Mouse (Mus musculus) heart, postnatal 10 days (tissue): ENCODE results near the gene Luc7l3. TPM values are rescaled to one million over a fixed set of nuclear protein-coding genes. Genes with fewer than 3 reads are reported as not detected.
"Not testable (repeated sequence)": the region's sequence is repeated elsewhere in the genome, so short reads cannot be mapped to it uniquely, and the experiment has no call there.

Source experiments
- DNase-seq, 2 experiments: peaks; one replicate each; pipeline ENCODE4 v3.0.0; 2021
- intact Hi-C: fragments of 180-260 bp; cut with DNase I; formaldehyde crosslinking; loops from one replicate; pipeline ENCODE4 v1.15.1; 2025
- total RNA-seq, 2 experiments: library from RNA; stranded (reverse); gene quantifications; 2 replicates each; pipeline ENCODE4 v1.2.3; 2021

Luc7l3 gene
- total RNA-seq, 2 experiments from 2014 or later = 44.2 to 48.1 TPM

GRCm38 (mm10) chr11:94266155-94266554 is 55.6 kb downstream of the Luc7l3 start:
- intact Hi-C loops, DNase-seq: not testable (repeated sequence)

DNA sequence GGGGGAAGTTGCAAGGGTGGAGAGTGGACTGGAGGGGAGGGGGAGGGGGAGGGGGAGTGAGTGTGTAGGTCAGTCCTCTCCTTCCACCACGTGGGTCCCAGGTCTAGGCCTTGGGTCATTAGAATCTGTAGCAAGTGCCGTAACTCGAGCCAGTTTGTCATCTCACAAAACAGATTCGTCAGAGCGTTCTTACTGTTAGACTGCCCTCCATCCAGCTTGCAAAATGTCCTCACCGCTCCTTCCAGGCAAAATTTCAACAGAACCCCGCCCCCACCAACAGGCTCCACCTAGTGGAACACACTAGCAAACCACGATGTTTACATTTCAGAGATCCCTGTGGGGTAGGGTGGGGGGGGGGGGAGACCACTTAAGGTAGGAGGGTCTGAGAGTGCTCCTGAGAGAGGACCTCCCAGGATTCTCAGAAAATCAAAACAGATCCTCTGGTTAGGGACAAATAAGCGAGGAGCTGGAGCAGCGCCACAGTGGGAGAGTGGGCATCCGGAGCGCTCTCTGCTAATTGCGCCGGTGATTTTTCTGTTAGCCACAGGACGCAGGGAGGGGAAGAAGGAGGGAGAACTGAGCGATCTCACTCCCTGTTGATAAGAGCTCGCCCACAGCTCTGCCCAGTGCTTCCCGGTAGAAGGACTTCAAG is 56.5 kb downstream of the Luc7l3 start:
- intact Hi-C loops = no loop called here

DNA sequence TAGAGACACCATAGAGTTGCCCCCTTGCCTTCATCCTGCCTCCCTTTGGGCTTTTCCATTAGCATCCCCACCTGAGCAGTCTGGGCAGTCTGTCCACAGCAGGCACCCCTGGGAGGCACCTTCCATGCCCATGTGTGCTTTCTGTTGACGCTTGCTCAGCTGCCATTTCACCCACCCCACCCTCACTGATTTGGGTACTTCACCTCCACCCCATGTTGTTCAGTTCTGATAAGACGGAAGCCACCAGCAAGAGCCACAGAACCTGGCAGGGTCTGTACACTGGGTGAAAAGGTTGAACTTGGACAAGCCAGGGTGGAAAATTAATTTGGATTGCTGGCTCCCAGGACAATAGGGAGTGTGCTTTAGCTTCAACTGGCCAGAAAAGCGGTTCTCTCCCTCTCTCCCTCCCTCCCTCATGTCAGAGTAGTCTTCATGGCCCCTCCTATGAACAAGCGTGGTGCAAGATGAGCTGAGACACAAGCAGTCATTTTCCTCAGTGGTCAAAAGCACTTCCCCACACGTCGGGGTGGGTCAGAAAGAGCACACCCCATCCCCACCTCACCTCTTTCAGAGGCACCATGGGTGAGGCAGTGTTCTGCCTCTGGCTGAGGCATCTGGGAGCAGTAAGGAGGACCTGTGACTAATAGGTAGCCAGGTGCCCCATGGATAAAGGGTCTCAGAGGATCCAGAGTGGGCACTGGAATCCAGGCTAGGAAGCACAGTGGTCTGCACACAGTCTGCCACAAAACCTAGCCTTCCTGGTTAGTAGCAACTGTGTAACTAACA is 60.0 kb downstream of the Luc7l3 start:
- no peak for DNase-seq
- intact Hi-C loops = no loop called here

More for the DNA sequence above, 56.5 kb downstream of the Luc7l3 start:
- peak; percentile 68 to 82 for DNase-seq

DNA sequence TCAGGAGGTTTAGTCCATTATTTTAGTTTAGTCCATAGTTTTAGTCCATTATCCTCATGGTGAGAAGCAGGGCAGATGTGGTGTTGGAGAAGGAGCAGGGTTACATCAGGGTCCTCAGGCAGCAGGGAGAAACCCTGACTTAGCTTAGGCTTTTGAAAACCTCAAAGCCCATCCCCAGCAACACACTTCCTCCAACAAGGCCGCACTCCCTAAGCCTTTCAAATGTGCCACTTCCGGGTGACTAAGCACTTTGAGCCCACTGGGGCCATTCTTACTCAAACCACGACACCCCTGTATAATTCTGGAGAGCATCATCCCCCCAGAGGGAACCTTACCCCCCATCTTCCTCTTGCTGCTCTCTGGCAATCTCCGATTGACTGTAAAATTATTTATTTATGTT is 62.0 kb downstream of the Luc7l3 start:
- no peak for DNase-seq

GRCm38 (mm10) chr11:94257987-94258386 is 63.8 kb downstream of the Luc7l3 start:
- intact Hi-C loops = no loop called here
- DNase-seq = peak; percentile 55 to 62

More for the DNA sequence above, 62.0 kb downstream of the Luc7l3 start:
- intact Hi-C loops = no loop called here

DNA sequence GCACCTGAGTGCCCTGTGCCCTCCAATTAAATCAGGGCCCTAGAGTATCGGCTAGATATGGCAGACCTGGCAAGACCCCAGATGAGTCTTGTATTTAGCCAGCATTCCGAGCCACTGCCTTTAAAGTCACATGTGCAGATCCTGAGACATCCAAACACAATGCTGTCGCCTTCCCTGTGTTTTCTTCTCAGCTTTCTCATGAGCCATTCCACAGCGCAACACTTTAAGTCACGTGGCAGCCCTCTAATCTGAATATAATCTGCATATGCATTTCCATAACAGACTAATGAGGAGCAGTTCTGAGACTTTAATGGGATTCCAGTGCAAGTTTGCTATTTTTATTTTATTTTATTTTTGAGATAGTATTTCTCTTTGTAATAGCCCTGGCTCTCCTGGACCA is 66.1 kb downstream of the Luc7l3 start:
- intact Hi-C loops = no loop called here
- DNase-seq = no peak

- intact Hi-C loops = no loop called here
- DNase-seq = no peak
Measured at GRCm38 (mm10) chr11:94253691-94254090, 68.1 kb downstream of the Luc7l3 start.

DNA sequence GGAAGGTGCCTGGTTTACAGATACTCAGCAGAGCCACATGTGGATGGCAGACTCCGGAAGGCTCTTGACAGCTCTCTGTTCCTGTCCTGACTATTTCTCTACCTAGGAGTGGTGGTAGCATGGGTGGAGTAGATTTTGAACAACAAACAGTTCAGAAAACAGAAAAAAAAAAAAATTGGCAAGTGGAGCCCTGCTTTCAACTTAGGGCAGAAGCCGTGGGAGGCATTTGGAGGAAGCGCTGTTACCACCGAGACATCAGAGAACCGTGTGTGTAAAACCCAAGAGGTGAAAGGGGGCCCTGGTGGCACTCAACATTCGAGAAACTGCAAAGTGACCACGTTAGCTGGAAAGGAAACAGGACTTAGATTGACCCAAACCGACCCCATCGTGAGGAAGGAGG is 68.6 kb downstream of the Luc7l3 start:
- DNase-seq = no peak
- intact Hi-C loops = no loop called here

DNA sequence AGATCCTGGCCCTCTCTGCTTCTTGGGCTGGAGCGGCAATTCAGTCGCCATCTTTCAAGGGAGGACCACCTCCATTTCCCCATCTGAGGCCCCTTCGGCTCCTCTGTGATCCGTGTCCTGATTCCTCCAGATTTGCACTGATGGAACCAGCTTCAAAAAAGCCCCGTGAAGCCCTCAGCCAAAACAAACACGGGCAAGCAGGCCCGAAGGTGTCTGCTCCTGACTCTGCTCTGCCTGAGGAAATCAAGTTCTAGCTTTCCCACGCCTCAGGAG is 75.1 kb downstream of the Luc7l3 start:
- intact Hi-C loops = no loop called here
- no peak for DNase-seq

- intact Hi-C loops = no loop called here
- DNase-seq = no peak
Measured at GRCm38 (mm10) chr11:94245955-94246788, 75.6 kb downstream of the Luc7l3 start, which contains the start of gene Wfikkn2. Gene Wfikkn2, minus strand, starts transcription at chr11:94246005.

- DNase-seq = no peak
- intact Hi-C loops = no loop called here
Measured at GRCm38 (mm10) chr11:94244385-94244784, 77.4 kb downstream of the Luc7l3 start.

DNA sequence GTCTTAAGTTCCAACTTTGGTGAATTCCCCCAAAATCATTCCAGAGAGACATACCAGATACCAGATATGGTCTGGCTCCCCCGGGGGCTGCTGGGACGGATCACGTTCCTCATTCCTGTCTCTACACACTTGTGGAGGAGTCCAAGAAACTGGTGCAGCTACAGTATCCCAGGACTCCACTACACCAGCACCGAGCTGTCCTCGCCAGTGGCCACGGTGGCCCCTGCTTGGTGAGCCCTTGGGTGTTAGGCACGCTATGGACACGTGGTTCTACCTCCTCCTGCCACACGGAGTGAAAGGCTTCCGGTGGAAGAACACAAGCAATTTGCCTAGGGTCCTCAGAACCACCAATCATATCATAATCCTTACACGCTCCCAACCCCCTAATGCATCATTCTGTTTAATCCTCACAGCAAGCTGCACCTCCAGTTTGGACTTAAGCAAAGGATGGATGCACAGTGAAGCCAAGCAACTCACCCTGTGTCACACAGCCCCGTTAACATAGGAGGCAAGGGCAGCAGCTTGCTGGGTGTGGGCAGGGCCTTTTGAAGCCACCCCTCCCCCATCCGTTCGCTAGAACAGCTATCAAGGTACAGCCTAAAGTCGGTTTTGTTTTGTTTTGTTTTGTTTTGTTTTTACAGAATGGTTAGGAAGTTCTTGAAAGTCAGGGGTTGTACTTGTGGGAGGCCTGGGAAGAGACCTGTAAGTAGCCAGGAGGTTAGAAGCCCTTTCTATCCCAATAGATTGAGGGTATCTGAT is 78.2 kb downstream of the Luc7l3 start:
- intact Hi-C loops = no loop called here
- no peak for DNase-seq

GRCm38 (mm10) chr11:94242760-94243421 is 78.9 kb downstream of the Luc7l3 start:
- peak; percentile 49 to 53 for DNase-seq
- intact Hi-C loops = no loop called here

DNA sequence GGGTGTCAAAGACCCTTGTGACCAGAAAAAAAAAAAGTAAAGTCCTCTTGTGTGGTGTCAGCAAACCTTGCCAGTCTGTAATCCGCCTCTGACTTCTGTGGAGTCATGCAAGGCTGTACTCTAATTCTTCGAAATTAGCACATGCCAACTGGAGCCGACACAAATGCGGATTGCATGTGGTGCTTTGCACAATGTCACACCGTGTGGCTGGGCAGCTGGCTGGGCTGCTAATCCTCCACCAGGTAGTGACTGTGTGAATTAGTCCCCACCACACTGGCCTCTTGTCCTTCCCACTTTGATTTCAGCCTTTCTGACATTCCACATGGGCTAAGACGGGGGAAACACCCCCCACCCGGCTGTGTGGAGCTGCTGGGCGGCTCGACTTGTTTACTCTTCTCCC is 82.1 kb downstream of the Luc7l3 start:
- intact Hi-C loops = loop anchor here (10.0 kb wide), 1 partner anchor 165 kb away; no protein-coding TSS in a partner anchor
- no peak for DNase-seq

DNA sequence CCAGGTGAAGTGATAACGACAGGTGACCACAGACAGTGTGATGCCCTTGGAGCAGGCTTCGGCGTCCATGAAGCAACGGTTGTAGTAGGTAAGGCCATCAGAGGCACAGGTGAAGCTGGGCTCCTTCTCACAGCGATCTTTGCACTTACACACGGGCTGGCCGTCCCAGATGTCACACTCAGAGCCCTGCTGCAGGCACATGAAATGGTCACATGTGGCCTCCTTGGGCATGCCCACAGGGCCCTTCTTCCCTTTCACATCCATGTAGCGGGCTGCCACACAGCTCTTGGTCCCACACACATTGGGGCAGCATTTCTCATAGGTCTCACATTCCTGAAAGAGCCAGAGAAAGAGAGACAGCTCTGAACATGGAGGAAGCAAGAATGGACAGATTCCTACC is 83.0 kb downstream of the Luc7l3 start:
- DNase-seq = no peak
- intact Hi-C loops = loop anchor here (10.0 kb wide), 1 partner anchor 166 kb away; no protein-coding TSS in a partner anchor

Other genes with a start within 250 kb of the Luc7l3 start
- gene Tob1, start 110.5 kb downstream of the Luc7l3 start, total RNA-seq = 10 to 100 TPM; 67.4 to 81.0 TPM
- gene Wfikkn2, start 76.0 kb downstream of the Luc7l3 start, total RNA-seq = 1 to 10 TPM; 2.0 to 2.2 TPM
- not detected for gene Gm21885, start 40.1 kb downstream of the Luc7l3 start, total RNA-seq
- 100 to 1,000 TPM; 213 to 228 TPM for gene Ankrd40, start 6.0 kb upstream of the Luc7l3 start, total RNA-seq
- 1 to 10 TPM; 2.8 TPM for gene Abcc3, start 71.0 kb upstream of the Luc7l3 start, total RNA-seq
- gene Cacna1g, start 152.2 kb upstream of the Luc7l3 start, total RNA-seq = 10 to 100 TPM; 33.4 to 41.3 TPM
- gene Spata20, start 164.2 kb upstream of the Luc7l3 start, total RNA-seq = 1 to 10 TPM in 1 of 2 experiments, under 1 TPM in 1; 0.31 to 1.2 TPM
- gene Epn3, start 178.0 kb upstream of the Luc7l3 start, total RNA-seq = 10 to 100 TPM; 26.5 to 26.7 TPM
- gene Mycbpap, start 199.8 kb upstream of the Luc7l3 start, total RNA-seq = 1 to 10 TPM; 3.9 to 4.9 TPM
- gene Rsad1, start 227.3 kb upstream of the Luc7l3 start, total RNA-seq = 10 to 100 TPM in 1 of 2 experiments, 1 to 10 TPM in 1; 9.8 to 10.2 TPM
- under 1 TPM; 0.74 TPM for gene Chad, start 243.1 kb upstream of the Luc7l3 start, total RNA-seq